ENCODE assay signal across 8 mouse cellular contexts in genomic region chr2:78868951-78869720, GRCm38 (mm10). TPM values are rescaled to one million over a fixed set of nuclear protein-coding genes. Genes with fewer than 3 reads are reported as not detected.
A peak's percentile ranks its signal among the peaks of the same experiment; 100 is the strongest.
DNase-seq lines count a peak whose midpoint lies in the region; ATAC-seq lines count a peak whose summit lies in the region.

No protein-coding gene starts in this region.

- no peaks in the 10 kb centered on the region for H3K36me3 ChIP-seq in hindbrain, embryonic 12.5 days

- peak overlapping the region; percentile 99 for H3K9ac ChIP-seq in hindbrain, embryonic 12.5 days

- under 1% methylated on average over 81 of the region's 114 CpGs for WGBS in hindbrain, embryonic 12.5 days

- peak; percentile 96 for ATAC-seq in hindbrain, embryonic 12.5 days (ENCODE audit: low FRiP score)

- H3K9me3 ChIP-seq in hindbrain, embryonic 12.5 days (replicated peaks): no peaks in the 10 kb centered on the region

- peak overlapping the region; percentile 75 for H3K4me2 ChIP-seq in hindbrain, embryonic 12.5 days (replicated peaks)

- H3K27me3 ChIP-seq in hindbrain, embryonic 12.5 days: no peaks in the 10 kb centered on the region

- peaks cover 18% of the 10 kb centered on the region for H3K4me1 ChIP-seq in hindbrain, embryonic 12.5 days

- DNase-seq in NIH3T3 (ENCODE audit: low read depth): peak; percentile 91
- peak; percentile 84 for DNase-seq in cerebellum, adult 9-11 months
- DNase-seq in frontal cortex, postnatal 10 days (ENCODE audit: low spot score in 2 of 2): peak; percentile 85 to 88
- peak; percentile 80 for DNase-seq in left cerebral cortex, adult 11 months (ENCODE audit: low spot score)
- DNase-seq in lung, postnatal 36 days: peak; percentile 81
- peak; percentile 84 for DNase-seq in retina, postnatal 7 days (ENCODE audit: low read depth, low spot score)
- DNase-seq in urinary bladder, adult 2 months (ENCODE audit: low spot score): peak; percentile 77

- H3K4me3 ChIP-seq in hindbrain, embryonic 12.5 days: peak overlapping the region; percentile 81

- H3K27ac ChIP-seq in hindbrain, embryonic 12.5 days: peak overlapping the region; percentile 99

RNA-seq across cellular contexts. Expression of gene Ube2e3, which starts 1.2 kb away (rescaled TPM):
- 269 and 271 TPM in 2 replicates for polyA plus RNA-seq in hindbrain, embryonic 12.5 days (2016; fragmentation: Nextera tagmentation; extraction: Ambion mirVana)
- 33.0 and 34.1 TPM in 2 replicates for polyA plus RNA-seq in urinary bladder, adult 2 months (2012; rRNA removed)

Comparison
In these comparisons a context has a peak if more than half of its experiments do, and no peak if none do; other contexts are left out.
1. Peak in every context shown above with its lines: DNase-seq, ATAC-seq, H3K4me3 ChIP-seq and H3K27ac ChIP-seq.